ENCODE assay signal across 10 mouse cellular contexts in the genomic region with DNA sequence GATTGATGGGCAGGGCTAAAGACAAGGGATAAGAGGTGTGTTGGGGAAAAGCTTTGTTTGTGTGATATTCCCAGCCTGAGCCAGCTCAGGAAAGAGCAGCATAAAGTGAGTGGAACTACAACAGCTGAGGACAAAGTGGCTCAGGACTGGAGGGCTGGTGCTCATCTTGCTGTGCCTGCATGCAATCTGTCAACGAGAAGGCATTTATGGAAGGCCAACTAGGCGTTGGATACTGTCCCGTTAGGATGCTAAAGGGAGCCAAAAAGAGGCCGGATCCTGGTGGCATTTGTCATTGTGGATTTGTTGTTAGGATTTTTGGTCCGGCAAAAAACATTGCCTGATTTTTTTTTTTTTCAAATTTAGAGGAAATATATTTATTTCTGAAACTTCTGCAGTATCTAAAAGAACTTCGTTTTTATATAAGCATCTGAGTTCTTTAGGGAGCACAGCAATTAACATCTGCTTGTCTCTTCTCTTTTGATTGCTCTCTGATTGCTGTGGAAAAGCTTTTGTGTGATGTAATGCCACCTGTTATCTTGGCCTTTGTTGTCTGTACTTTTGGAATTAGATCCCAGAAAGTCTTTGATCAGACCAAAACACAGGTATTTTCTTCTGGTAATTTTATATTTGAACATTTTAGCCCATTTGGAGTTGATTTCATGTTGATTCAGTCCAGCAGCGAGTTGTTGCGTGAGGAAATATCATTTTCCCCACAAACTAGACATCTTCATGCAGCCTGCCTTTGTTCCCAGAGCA. TPM values are rescaled to one million over a fixed set of nuclear protein-coding genes. Genes with fewer than 3 reads are reported as not detected.
DNase-seq lines count a peak whose midpoint lies in the region; ATAC-seq and TF ChIP-seq lines count a peak whose summit lies in the region.
"Had no signal": no experiment of that assay in that cellular context is flagged by ENCODE, and none has a peak within 500 bp of the region (broad histone marks: within the 10 kb centered on the region; RNA-seq: fewer than 3 reads in every experiment).

No protein-coding gene starts in this region.

- ATAC-seq in midbrain, embryonic 15.5 days (replicated peaks), result no peak
- no peak for ATAC-seq in embryonic facial prominence, embryonic 11.5 days (replicated peaks; ENCODE audit: insufficient number of reproducible peaks, low FRiP score, low TSS enrichment, low read depth)
- no peak for ATAC-seq in liver, embryonic 14.5 days (ENCODE audit: insufficient read depth)
- no peak for ATAC-seq in granulocyte monocyte progenitor cell, adult 5-6 weeks (replicated peaks; ENCODE audit: poor library complexity, severe bottlenecking)

- peaks cover 5% of the 10 kb centered on the region for H3K4me1 ChIP-seq in heart, adult 2 months (ENCODE audit: control insufficient read depth, insufficient read depth, low read length)
- H3K4me1 ChIP-seq in midbrain, embryonic 10.5 days, result peaks cover 20% of the 10 kb centered on the region
- H3K4me1 ChIP-seq in midbrain, embryonic 15.5 days, result 0 out of 2 replicates have a peak, but pooled peaks cover under 1% of the 10 kb centered on the region
- H3K4me1 ChIP-seq in embryonic facial prominence, embryonic 11.5 days (ENCODE audit: control insufficient read depth, insufficient read depth, low read length), result no peaks in the 10 kb centered on the region
- H3K4me1 ChIP-seq in liver, embryonic 14.5 days (replicated peaks; ENCODE audit: control insufficient read depth in 2 of 2, insufficient read depth in 2 of 2, low read length in 1 of 2), result peaks cover 13 to 27% of the 10 kb centered on the region in 2 experiments

- no peak overlapping the region for H3K9ac ChIP-seq in heart, adult 2 months (ENCODE audit: low read depth, low read length)
- no peak overlapping the region for H3K9ac ChIP-seq in midbrain, embryonic 15.5 days
- no peak overlapping the region for H3K9ac ChIP-seq in embryonic facial prominence, embryonic 11.5 days (replicated peaks; ENCODE audit: low read length)
- H3K9ac ChIP-seq in liver, embryonic 14.5 days (replicated peaks), result peak overlapping the region; percentile 27

- no peak overlapping the region for H3K4me2 ChIP-seq in midbrain, embryonic 15.5 days
- no peak overlapping the region for H3K4me2 ChIP-seq in embryonic facial prominence, embryonic 11.5 days (ENCODE audit: low read depth, low read length)
- H3K4me2 ChIP-seq in liver, embryonic 14.5 days (ENCODE audit: low read depth), result peak overlapping the region; percentile 61

- no peak overlapping the region for H3K4me3 ChIP-seq in heart, adult 2 months
- no peak overlapping the region for H3K4me3 ChIP-seq in midbrain, embryonic 10.5 days
- no peak overlapping the region for H3K4me3 ChIP-seq in midbrain, embryonic 15.5 days
- no peak overlapping the region for H3K4me3 ChIP-seq in embryonic facial prominence, embryonic 11.5 days (ENCODE audit: low read depth, low read length)
- H3K4me3 ChIP-seq in liver, embryonic 14.5 days (ENCODE audit: insufficient read depth in 1 of 2, low read depth in 2 of 2, low read length in 2 of 2), result peak overlapping the region in 1 of 2 experiments; percentile 4; a peak in 1 of 4 replicates

- no peaks in the 10 kb centered on the region for H3K27me3 ChIP-seq in heart, adult 2 months (ENCODE audit: control insufficient read depth, insufficient read depth, low read length)
- H3K27me3 ChIP-seq in midbrain, embryonic 10.5 days (ENCODE audit: low read depth, poor library complexity, severe bottlenecking), result no peaks in the 10 kb centered on the region
- H3K27me3 ChIP-seq in midbrain, embryonic 15.5 days (replicated peaks), result no peaks in the 10 kb centered on the region
- no peaks in the 10 kb centered on the region for H3K27me3 ChIP-seq in embryonic facial prominence, embryonic 11.5 days (ENCODE audit: control insufficient read depth, insufficient read depth, low read length)
- H3K27me3 ChIP-seq in liver, embryonic 14.5 days (ENCODE audit: control insufficient read depth, insufficient read depth, low read length), result no peaks in the 10 kb centered on the region

- 39% methylated on average over 8 of the region's 8 CpGs for WGBS in heart, adult 2 months
- 88% methylated on average over 8 of the region's 8 CpGs for WGBS in midbrain, embryonic 10.5 days
- 72% methylated on average over 8 of the region's 8 CpGs for WGBS in midbrain, embryonic 15.5 days
- WGBS in embryonic facial prominence, embryonic 11.5 days, result 68% methylated on average over 8 of the region's 8 CpGs
- 54% methylated on average over 8 of the region's 8 CpGs for WGBS in liver, embryonic 14.5 days (ENCODE audit: insufficient replicate concordance)

- intact Hi-C loops in heart, adult 2 months (cut with DNase I), result no loop called here
- intact Hi-C loops in heart, postnatal 25 days (cut with DNase I), result no loop called here

- H3K79me2 ChIP-seq in heart, adult 2 months (replicated peaks; ENCODE audit: control insufficient read depth, insufficient read depth, low read length), result no peaks in the 10 kb centered on the region

- peak overlapping the region; percentile 18; the same call in 1 of the 2 replicates for H3K27ac ChIP-seq in heart, adult 2 months
- peak overlapping the region; percentile 69 for H3K27ac ChIP-seq in midbrain, embryonic 10.5 days (replicated peaks)
- no peak overlapping the region for H3K27ac ChIP-seq in midbrain, embryonic 15.5 days
- 0 out of 2 replicates have a peak overlapping the region, but pooled peaks have one; percentile 28 for H3K27ac ChIP-seq in embryonic facial prominence, embryonic 11.5 days (replicated peaks; ENCODE audit: low read depth, low read length)
- no peak overlapping the region for H3K27ac ChIP-seq in liver, embryonic 14.5 days

- TF ChIP-seq EP300 in heart, adult 2 months (IDR thresholded peaks at IDR 0.05; ENCODE audit: insufficient read depth, low read depth, low read length), result no peak
- no peak for TF ChIP-seq EP300 in liver, embryonic 14.5 days (IDR thresholded peaks at IDR 0.05; ENCODE audit: low read depth)

- no peak for DNase-seq in heart, adult 2 months
- no peak for DNase-seq in heart, postnatal 25 days (ENCODE audit: low spot score)
- no peak for DNase-seq in midbrain, embryonic 10.5 days (ENCODE audit: low spot score)
- peak; percentile 32 for DNase-seq in embryonic facial prominence, embryonic 11.5 days (ENCODE audit: low spot score)
- DNase-seq in liver, embryonic 14.5 days (ENCODE audit: low read depth in 3 of 3, low spot score in 3 of 3), result no peak
- DNase-seq in left cerebral cortex, adult 18-20 months (ENCODE audit: low spot score in 2 of 2), result no peak
- DNase-seq: kidney, adult 2 months had no signal

- no peak for TF ChIP-seq POLR2A in heart, adult 2 months (IDR thresholded peaks at IDR 0.05; ENCODE audit: insufficient read depth, low read depth, low read length)

- no peaks in the 10 kb centered on the region for H3K36me3 ChIP-seq in heart, adult 2 months (ENCODE audit: control insufficient read depth, insufficient read depth, low read length)
- peaks cover 11% of the 10 kb centered on the region; the same call in 1 of the 2 replicates for H3K36me3 ChIP-seq in midbrain, embryonic 10.5 days
- H3K36me3 ChIP-seq in midbrain, embryonic 15.5 days (replicated peaks), result no peaks in the 10 kb centered on the region
- H3K36me3 ChIP-seq in embryonic facial prominence, embryonic 11.5 days (replicated peaks; ENCODE audit: control insufficient read depth, insufficient read depth, low read depth, low read length), result no peaks in the 10 kb centered on the region
- H3K36me3 ChIP-seq in liver, embryonic 14.5 days (replicated peaks; ENCODE audit: control insufficient read depth, insufficient read depth, low read depth), result no peaks in the 10 kb centered on the region

- no peaks in the 10 kb centered on the region for H3K9me3 ChIP-seq in midbrain, embryonic 10.5 days (replicated peaks)
- H3K9me3 ChIP-seq in midbrain, embryonic 15.5 days, result no peaks in the 10 kb centered on the region
- H3K9me3 ChIP-seq in embryonic facial prominence, embryonic 11.5 days (replicated peaks; ENCODE audit: control insufficient read depth, low read length), result no peaks in the 10 kb centered on the region
- H3K9me3 ChIP-seq in liver, embryonic 14.5 days (ENCODE audit: control insufficient read depth, low read length), result no peaks in the 10 kb centered on the region

- no peak for TF ChIP-seq CTCF in heart, adult 2 months (IDR thresholded peaks at IDR 0.05)
- no peak for TF ChIP-seq CTCF in liver, embryonic 14.5 days (IDR thresholded peaks at IDR 0.05; ENCODE audit: low read depth)

RNA-seq across cellular contexts. Expression of gene Dleu7, which starts 49.2 kb away (rescaled TPM):
- total RNA-seq in heart, adult 2 months (2021), result not detected
- polyA plus RNA-seq in heart, adult 2 months (2012; rRNA removed), result 0.23 TPM in 1 of 2 replicates, not detected in the other
- under 1 TPM in 1 of 2 experiments, not detected in 1; 0.20 TPM for total RNA-seq in heart, postnatal 25 days (2021)
- 4.1 and 4.6 TPM in 2 replicates for polyA plus RNA-seq in midbrain, embryonic 10.5 days (2016; fragmentation: Nextera tagmentation; extraction: Ambion mirVana)
- polyA plus RNA-seq in midbrain, embryonic 15.5 days (2015; fragmentation: Nextera tagmentation; extraction: Ambion mirVana), result 12.9 and 14.7 TPM in 2 replicates
- polyA plus RNA-seq in embryonic facial prominence, embryonic 11.5 days (2014; fragmentation: Nextera tagmentation; extraction: Ambion mirVana), result 2.3 and 4.0 TPM in 2 replicates
- polyA plus RNA-seq in liver, embryonic 14.5 days (2012; rRNA removed), result 0.07 and 0.08 TPM in 2 replicates
- polyA plus RNA-seq in liver, embryonic 14.5 days (2014; fragmentation: Nextera tagmentation; extraction: Ambion mirVana), result 0.18 TPM in 1 of 2 replicates, not detected in the other
- total RNA-seq in granulocyte monocyte progenitor cell, adult 5-6 weeks (2014; fragmentation: Nextera tagmentation), result not detected in 2 replicates
- total RNA-seq in granulocyte monocyte progenitor cell, adult 5-6 weeks (2017), result 2.2 TPM in 1 of 2 replicates, not detected in the other
- 1 to 10 TPM; 6.0 to 7.0 TPM for total RNA-seq in left cerebral cortex, adult 18-20 months (2021)
- total RNA-seq: adrenal gland, adult 18-20 months had no signal

RNA-seq across cellular contexts. Expression of gene Rnaseh2b, which starts 49.7 kb away (rescaled TPM):
- 1 to 10 TPM; 9.3 to 9.8 TPM for total RNA-seq in heart, adult 2 months (2021)
- 3.3 and 5.0 TPM in 2 replicates for polyA plus RNA-seq in heart, adult 2 months (2012; rRNA removed)
- total RNA-seq in heart, postnatal 25 days (2021), result 10 to 100 TPM in 1 of 2 experiments, 1 to 10 TPM in 1; 9.9 to 11.1 TPM
- 65.0 and 76.1 TPM in 2 replicates for polyA plus RNA-seq in midbrain, embryonic 10.5 days (2016; fragmentation: Nextera tagmentation; extraction: Ambion mirVana)
- polyA plus RNA-seq in midbrain, embryonic 15.5 days (2015; fragmentation: Nextera tagmentation; extraction: Ambion mirVana), result 23.0 and 23.2 TPM in 2 replicates
- 65.0 and 72.0 TPM in 2 replicates for polyA plus RNA-seq in embryonic facial prominence, embryonic 11.5 days (2014; fragmentation: Nextera tagmentation; extraction: Ambion mirVana)
- 16.8 and 29.8 TPM in 2 replicates for polyA plus RNA-seq in liver, embryonic 14.5 days (2012; rRNA removed)
- 75.6 and 77.6 TPM in 2 replicates for polyA plus RNA-seq in liver, embryonic 14.5 days (2014; fragmentation: Nextera tagmentation; extraction: Ambion mirVana)
- 86.1 and 94.1 TPM in 2 replicates for total RNA-seq in granulocyte monocyte progenitor cell, adult 5-6 weeks (2014; fragmentation: Nextera tagmentation)
- total RNA-seq in granulocyte monocyte progenitor cell, adult 5-6 weeks (2017), result 58.5 and 60.1 TPM in 2 replicates
- total RNA-seq in left cerebral cortex, adult 18-20 months (2021), result 10 to 100 TPM in 1 of 2 experiments, 1 to 10 TPM in 1; 8.2 to 10.8 TPM

Comparison
In these comparisons a context has a peak if more than half of its experiments do, and no peak if none do; other contexts are left out.
1. H3K27ac ChIP-seq: peak in heart, adult 2 months (single experiment), midbrain, embryonic 10.5 days (single experiment) and embryonic facial prominence, embryonic 11.5 days (single experiment); none in midbrain, embryonic 15.5 days (single experiment) and liver, embryonic 14.5 days (single experiment).